Mouse (Mus musculus): ENCODE data around the gene Pkn2.

- TF ChIP-seq EP300 (IDR thresholded peaks at IDR 0.05; ENCODE audit: insufficient read depth, low read depth, low read length) (no peak), CTCF (IDR thresholded peaks at IDR 0.05) (no peak)
Observed at GRCm38 (mm10) chr3:142855961-142856472, 25.8 kb downstream of the Pkn2 start.
